Comparison of ENCODE assay signal across 27 mouse cellular contexts in the genomic region with DNA sequence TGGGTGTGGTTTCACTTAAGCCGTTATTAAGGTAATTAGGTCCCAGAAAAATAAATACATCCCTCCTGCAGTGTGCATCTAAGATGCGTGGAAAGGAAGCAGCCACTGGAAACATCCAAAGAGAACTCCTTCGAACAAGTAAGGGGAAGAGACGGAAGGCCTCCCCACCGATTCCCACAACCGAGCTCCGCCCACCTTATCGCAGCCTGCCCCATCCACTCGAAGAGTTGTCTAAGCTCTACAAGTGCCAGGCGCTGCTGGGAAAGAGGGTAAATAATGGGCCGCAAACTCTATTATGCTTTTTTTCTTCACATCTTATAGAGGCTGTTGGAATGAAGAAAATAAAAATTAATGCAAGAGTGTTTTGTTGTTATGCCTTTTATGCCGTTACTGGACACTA. TPM values are rescaled to one million over a fixed set of nuclear protein-coding genes. Genes with fewer than 3 reads are reported as not detected.
DNase-seq lines count a peak whose midpoint lies in the region; ATAC-seq and TF ChIP-seq lines count a peak whose summit lies in the region.
"Had no signal": no experiment of that assay in that cellular context is flagged by ENCODE, and none has a peak within 500 bp of the region (broad histone marks: within the 10 kb centered on the region; RNA-seq: fewer than 3 reads in every experiment).

No protein-coding gene starts in this region.

- no peaks in the 10 kb centered on the region for H3K4me1 ChIP-seq in lung, postnatal 0 days (ENCODE audit: insufficient read depth, low read depth, low read length)
- H3K4me1 ChIP-seq: hindbrain, embryonic 12.5 days; liver, embryonic 15.5 days; neural tube, embryonic 13.5 days had no signal

- WGBS in lung, postnatal 0 days: 55% methylated on average over 12 of the region's 12 CpGs

- peak; percentile 81 for ATAC-seq in lung, postnatal 0 days
- ATAC-seq: hindbrain, postnatal 0 days; Patski had no signal

- no peak overlapping the region for H3K4me3 ChIP-seq in lung, postnatal 0 days (ENCODE audit: low read depth, low read length)
- H3K4me3 ChIP-seq: erythroblast, embryonic 14.5 days; forebrain, embryonic 13.5 days; heart, embryonic 10.5 days; heart, embryonic 15.5 days; hindbrain, embryonic 12.5 days; limb, embryonic 12.5 days; liver, embryonic 15.5 days; midbrain, embryonic 12.5 days; myocyte; neural tube, embryonic 13.5 days had no signal

- TF ChIP-seq EP300 in lung, postnatal 0 days (IDR thresholded peaks at IDR 0.05): no peak

- DNase-seq in heart, adult 11 months: peak; percentile 50
- DNase-seq in heart, postnatal 14 days: no peak
- peak; percentile 44 to 56 for DNase-seq in lung, adult 18-20 months
- DNase-seq in lung, postnatal 0 days (ENCODE audit: low spot score): peak; percentile 60
- DNase-seq in testis, postnatal 10 days (ENCODE audit: low spot score): peak; percentile 56
- no peak for DNase-seq in cerebellum, postnatal 25 days
- no peak for DNase-seq in natural killer cell, adult 2 months (ENCODE audit: low spot score in 2 of 2)
- DNase-seq: cerebellum, adult 11 months; cerebellum, adult 9-10 months; gastrocnemius, postnatal 14 days; heart, postnatal 36 days; right cerebral cortex, postnatal 14 days; thymus, adult 18-20 months; thymus, postnatal 25 days had no signal

- no peak overlapping the region for H3K9ac ChIP-seq in lung, postnatal 0 days (replicated peaks; ENCODE audit: low read depth)
- H3K9ac ChIP-seq: forebrain, embryonic 13.5 days; heart, embryonic 15.5 days; hindbrain, embryonic 12.5 days; limb, embryonic 12.5 days; liver, embryonic 15.5 days; midbrain, embryonic 12.5 days; neural tube, embryonic 13.5 days had no signal

- H3K4me2 ChIP-seq in lung, postnatal 0 days (replicated peaks; ENCODE audit: low read depth, low read length): peak overlapping the region; percentile 20; the same call in 1 of the 2 replicates
- H3K4me2 ChIP-seq: forebrain, embryonic 13.5 days; hindbrain, embryonic 12.5 days; limb, embryonic 12.5 days; liver, embryonic 15.5 days; midbrain, embryonic 12.5 days; neural tube, embryonic 13.5 days had no signal

- H3K9me3 ChIP-seq in lung, postnatal 0 days (ENCODE audit: low read length): no peaks in the 10 kb centered on the region
- H3K9me3 ChIP-seq: forebrain, embryonic 13.5 days; G1E; heart, embryonic 10.5 days; heart, embryonic 15.5 days; hindbrain, embryonic 12.5 days; limb, embryonic 12.5 days; liver, embryonic 15.5 days; midbrain, embryonic 12.5 days; neural tube, embryonic 13.5 days had no signal

- H3K27ac ChIP-seq in lung, postnatal 0 days (ENCODE audit: low read length): no peak overlapping the region
- H3K27ac ChIP-seq: forebrain, embryonic 13.5 days; hindbrain, embryonic 12.5 days; hindbrain, postnatal 0 days; limb, embryonic 12.5 days; liver, embryonic 15.5 days; midbrain, embryonic 12.5 days; neural tube, embryonic 13.5 days had no signal

- no peaks in the 10 kb centered on the region for H3K27me3 ChIP-seq in lung, postnatal 0 days (replicated peaks; ENCODE audit: insufficient read depth, low read length)
- H3K27me3 ChIP-seq: heart, embryonic 15.5 days; hindbrain, embryonic 12.5 days; limb, embryonic 12.5 days; liver, embryonic 15.5 days; midbrain, embryonic 12.5 days; neural tube, embryonic 13.5 days; Patski had no signal

- intact Hi-C loops in heart, postnatal 14 days (cut with DNase I): no loop called here

- no peaks in the 10 kb centered on the region for H3K36me3 ChIP-seq in lung, postnatal 0 days (ENCODE audit: insufficient read depth, low read length)
- H3K36me3 ChIP-seq: G1E; heart, embryonic 10.5 days; heart, embryonic 15.5 days; hindbrain, embryonic 12.5 days; limb, embryonic 12.5 days; liver, embryonic 15.5 days; midbrain, embryonic 12.5 days; neural tube, embryonic 13.5 days had no signal

- TF ChIP-seq CTCF in lung, postnatal 0 days (IDR thresholded peaks at IDR 0.05): no peak

RNA-seq across cellular contexts. Expression of a gene that starts 39.6 kb away (rescaled TPM):
- total RNA-seq in heart, postnatal 14 days (2021): 10 to 100 TPM; 33.2 to 34.5 TPM
- polyA plus RNA-seq in lung, postnatal 0 days (2015; fragmentation: Nextera tagmentation; extraction: Ambion mirVana): 62.8 and 65.3 TPM in 2 replicates

Comparison
In these comparisons a context has a peak if more than half of its experiments do, and no peak if none do; other contexts are left out.
1. DNase-seq: peak in heart, adult 11 months (single experiment), lung, adult 18-20 months (2 of 2), lung, postnatal 0 days (single experiment) and testis, postnatal 10 days (single experiment); none in heart, postnatal 14 days (0 of 2), cerebellum, postnatal 25 days (0 of 2) and natural killer cell, adult 2 months (0 of 2).